In the genomic region with DNA sequence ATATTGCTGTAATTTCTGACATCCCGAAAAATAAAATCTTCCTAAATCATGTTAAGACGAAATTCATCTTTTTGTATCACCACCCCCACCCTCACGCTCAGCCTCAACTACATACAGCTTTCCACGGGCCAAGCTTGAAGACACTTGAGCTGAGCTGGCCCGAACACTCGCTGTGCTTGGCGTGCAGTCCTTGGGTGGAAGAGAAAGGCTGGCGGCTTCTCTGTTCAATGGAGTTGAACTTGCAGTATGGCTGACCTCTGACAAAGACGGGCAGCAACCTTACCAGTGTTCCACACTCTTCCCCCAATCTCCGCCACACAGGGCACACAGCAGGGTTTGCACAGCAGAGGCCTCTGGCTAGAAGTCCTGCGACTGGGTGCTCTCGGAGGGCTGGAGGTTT, we compare ENCODE assay signal across 15 mouse cellular contexts. TPM values are rescaled to one million over a fixed set of nuclear protein-coding genes. Genes with fewer than 3 reads are reported as not detected.
DNase-seq lines count a peak whose midpoint lies in the region; ATAC-seq and TF ChIP-seq lines count a peak whose summit lies in the region.
"Had no signal": no experiment of that assay in that cellular context is flagged by ENCODE, and none has a peak within 500 bp of the region (broad histone marks: within the 10 kb centered on the region; RNA-seq: fewer than 3 reads in every experiment).

No protein-coding gene starts in this region.

- ATAC-seq in forebrain, embryonic 12.5 days (ENCODE audit: low FRiP score): no peak
- no peak for ATAC-seq in forebrain, postnatal 0 days
- no peak for ATAC-seq in hindbrain, postnatal 0 days
- no peak for ATAC-seq in neural tube, embryonic 13.5 days (ENCODE audit: low read depth)
- ATAC-seq in neural tube, embryonic 15.5 days (ENCODE audit: low FRiP score): no peak
- ATAC-seq: forebrain, embryonic 14.5 days had no signal

- no peak for DNase-seq in forebrain, postnatal 0 days
- no peak for DNase-seq in hindbrain, postnatal 0 days (ENCODE audit: low spot score)
- DNase-seq in hindbrain, embryonic 10.5 days (ENCODE audit: low spot score): no peak
- DNase-seq in left cerebral cortex, postnatal 4 days: peak; percentile 37
- DNase-seq in left cerebral cortex, postnatal 36 days (ENCODE audit: low spot score in 2 of 2): no peak
- DNase-seq: cerebellum, adult 11 months; cerebellum, adult 8-10 months; cerebellum, postnatal 36 days; gastrocnemius, postnatal 14 days had no signal

- H3K36me3 ChIP-seq in forebrain, embryonic 12.5 days (replicated peaks): peaks cover 71% of the 10 kb centered on the region
- peaks cover 44% of the 10 kb centered on the region for H3K36me3 ChIP-seq in forebrain, postnatal 0 days (ENCODE audit: insufficient read depth)
- H3K36me3 ChIP-seq in hindbrain, postnatal 0 days (ENCODE audit: insufficient read depth, low read length): peaks cover 27% of the 10 kb centered on the region
- H3K36me3 ChIP-seq in hindbrain, embryonic 10.5 days: peaks cover 93% of the 10 kb centered on the region
- H3K36me3 ChIP-seq in neural tube, embryonic 13.5 days: peaks cover 59% of the 10 kb centered on the region
- H3K36me3 ChIP-seq in neural tube, embryonic 15.5 days: peaks cover 46% of the 10 kb centered on the region

- intact Hi-C loops in left cerebral cortex, postnatal 4 days (cut with DNase I): no loop called here
- intact Hi-C loops in left cerebral cortex, postnatal 36 days (cut with DNase I): no loop called here

- 88% methylated on average over 12 of the region's 12 CpGs for WGBS in forebrain, embryonic 12.5 days
- WGBS in forebrain, postnatal 0 days: 84% methylated on average over 12 of the region's 12 CpGs
- WGBS in hindbrain, postnatal 0 days: 76% methylated on average over 12 of the region's 12 CpGs
- WGBS in hindbrain, embryonic 10.5 days: 93% methylated on average over 12 of the region's 12 CpGs
- 92% methylated on average over 12 of the region's 12 CpGs for WGBS in neural tube, embryonic 13.5 days
- 89% methylated on average over 12 of the region's 12 CpGs for WGBS in neural tube, embryonic 15.5 days

- no peaks in the 10 kb centered on the region for H3K9me3 ChIP-seq in forebrain, embryonic 12.5 days
- H3K9me3 ChIP-seq in forebrain, postnatal 0 days (ENCODE audit: low read length): no peaks in the 10 kb centered on the region
- no peaks in the 10 kb centered on the region for H3K9me3 ChIP-seq in hindbrain, postnatal 0 days (ENCODE audit: low read length)
- no peaks in the 10 kb centered on the region for H3K9me3 ChIP-seq in hindbrain, embryonic 10.5 days
- H3K9me3 ChIP-seq in neural tube, embryonic 13.5 days: no peaks in the 10 kb centered on the region
- no peaks in the 10 kb centered on the region for H3K9me3 ChIP-seq in neural tube, embryonic 15.5 days (replicated peaks)
- H3K9me3 ChIP-seq: embryonic facial prominence, embryonic 13.5 days; heart, embryonic 12.5 days had no signal

- no peaks in the 10 kb centered on the region for H3K4me1 ChIP-seq in forebrain, embryonic 12.5 days
- no peaks in the 10 kb centered on the region for H3K4me1 ChIP-seq in forebrain, postnatal 0 days (ENCODE audit: insufficient read depth)
- no peaks in the 10 kb centered on the region for H3K4me1 ChIP-seq in hindbrain, postnatal 0 days (ENCODE audit: insufficient read depth, low read length)
- peaks cover 24% of the 10 kb centered on the region for H3K4me1 ChIP-seq in hindbrain, embryonic 10.5 days (replicated peaks)
- H3K4me1 ChIP-seq in neural tube, embryonic 13.5 days (replicated peaks): peaks cover 13% of the 10 kb centered on the region
- no peaks in the 10 kb centered on the region for H3K4me1 ChIP-seq in neural tube, embryonic 15.5 days

- no peak overlapping the region for H3K9ac ChIP-seq in forebrain, embryonic 12.5 days
- no peak overlapping the region for H3K9ac ChIP-seq in forebrain, postnatal 0 days
- H3K9ac ChIP-seq in hindbrain, postnatal 0 days (replicated peaks; ENCODE audit: low read length): no peak overlapping the region
- H3K9ac ChIP-seq in neural tube, embryonic 13.5 days: no peak overlapping the region
- no peak overlapping the region for H3K9ac ChIP-seq in neural tube, embryonic 15.5 days (replicated peaks)
- H3K9ac ChIP-seq: embryonic facial prominence, embryonic 13.5 days; heart, embryonic 12.5 days had no signal

- H3K4me2 ChIP-seq in forebrain, embryonic 12.5 days: no peak overlapping the region
- no peak overlapping the region for H3K4me2 ChIP-seq in forebrain, postnatal 0 days (ENCODE audit: low read depth)
- no peak overlapping the region for H3K4me2 ChIP-seq in hindbrain, postnatal 0 days (ENCODE audit: low read depth, low read length)
- H3K4me2 ChIP-seq in neural tube, embryonic 13.5 days: no peak overlapping the region
- H3K4me2 ChIP-seq in neural tube, embryonic 15.5 days: no peak overlapping the region
- H3K4me2 ChIP-seq: embryonic facial prominence, embryonic 13.5 days; heart, embryonic 12.5 days had no signal

- no peak overlapping the region for H3K4me3 ChIP-seq in forebrain, embryonic 12.5 days (replicated peaks)
- H3K4me3 ChIP-seq in forebrain, postnatal 0 days (ENCODE audit: low read depth, low read length): no peak overlapping the region
- no peak overlapping the region for H3K4me3 ChIP-seq in hindbrain, postnatal 0 days (ENCODE audit: low read length)
- H3K4me3 ChIP-seq in hindbrain, embryonic 10.5 days: no peak overlapping the region
- H3K4me3 ChIP-seq in neural tube, embryonic 13.5 days: no peak overlapping the region
- no peak overlapping the region for H3K4me3 ChIP-seq in neural tube, embryonic 15.5 days (replicated peaks)
- H3K4me3 ChIP-seq: embryonic facial prominence, embryonic 13.5 days; heart, embryonic 12.5 days had no signal

- no peak for TF ChIP-seq CTCF in forebrain, postnatal 0 days (IDR thresholded peaks at IDR 0.05; ENCODE audit: low read depth)
- TF ChIP-seq CTCF in hindbrain, postnatal 0 days (IDR thresholded peaks at IDR 0.05; ENCODE audit: low read depth): no peak

- peak overlapping the region; percentile 32; the same call in 1 of the 2 replicates for H3K27ac ChIP-seq in forebrain, embryonic 12.5 days
- H3K27ac ChIP-seq in forebrain, postnatal 0 days (ENCODE audit: low read depth, low read length): no peak overlapping the region
- H3K27ac ChIP-seq in hindbrain, postnatal 0 days: peak overlapping the region; percentile 48; the same call in 1 of the 2 replicates
- no peak overlapping the region for H3K27ac ChIP-seq in hindbrain, embryonic 10.5 days
- peak overlapping the region; percentile 23; the same call in 1 of the 2 replicates for H3K27ac ChIP-seq in neural tube, embryonic 13.5 days (replicated peaks)
- H3K27ac ChIP-seq in neural tube, embryonic 15.5 days (replicated peaks): no peak overlapping the region
- H3K27ac ChIP-seq: embryonic facial prominence, embryonic 13.5 days had no signal

- no peaks in the 10 kb centered on the region for H3K27me3 ChIP-seq in forebrain, embryonic 12.5 days
- H3K27me3 ChIP-seq in forebrain, postnatal 0 days (ENCODE audit: insufficient read depth, low read length): no peaks in the 10 kb centered on the region
- no peaks in the 10 kb centered on the region for H3K27me3 ChIP-seq in hindbrain, postnatal 0 days (ENCODE audit: insufficient read depth, low read length)
- H3K27me3 ChIP-seq in hindbrain, embryonic 10.5 days (ENCODE audit: insufficient read depth, poor library complexity, severe bottlenecking): no peaks in the 10 kb centered on the region
- H3K27me3 ChIP-seq in neural tube, embryonic 13.5 days: no peaks in the 10 kb centered on the region
- H3K27me3 ChIP-seq in neural tube, embryonic 15.5 days (replicated peaks): no peaks in the 10 kb centered on the region
- H3K27me3 ChIP-seq: embryonic facial prominence, embryonic 13.5 days; heart, embryonic 12.5 days had no signal

RNA-seq across cellular contexts. Expression of a gene that starts 7.8 kb away (rescaled TPM):
- polyA plus RNA-seq in forebrain, embryonic 12.5 days (2016; fragmentation: Nextera tagmentation; extraction: Ambion mirVana): 83.2 and 84.8 TPM in 2 replicates
- 2.6 and 5.3 TPM in 2 replicates for total RNA-seq in forebrain, postnatal 0 days (2014; rRNA removed)
- 9.6 and 10.7 TPM in 2 replicates for polyA plus RNA-seq in forebrain, postnatal 0 days (2015; fragmentation: Nextera tagmentation; extraction: Ambion mirVana)
- total RNA-seq in hindbrain, postnatal 0 days (2014; rRNA removed): 2.8 and 12.3 TPM in 2 replicates
- 17.2 and 20.6 TPM in 2 replicates for polyA plus RNA-seq in hindbrain, postnatal 0 days (2015; fragmentation: Nextera tagmentation; extraction: Ambion mirVana)
- polyA plus RNA-seq in hindbrain, embryonic 10.5 days (2016; fragmentation: Nextera tagmentation; extraction: Ambion mirVana): 138 and 165 TPM in 2 replicates
- total RNA-seq in left cerebral cortex, postnatal 4 days (2021): 1 to 10 TPM; 4.8 to 5.7 TPM
- 1 to 10 TPM in 1 of 2 experiments, under 1 TPM in 1; 0.74 to 1.8 TPM for total RNA-seq in left cerebral cortex, postnatal 36 days (2021)
- 20.1 and 21.5 TPM in 2 replicates for polyA plus RNA-seq in neural tube, embryonic 13.5 days (2015; fragmentation: Nextera tagmentation; extraction: Ambion mirVana)
- 15.9 and 38.9 TPM in 2 replicates for polyA plus RNA-seq in neural tube, embryonic 15.5 days (2015; fragmentation: Nextera tagmentation; extraction: Ambion mirVana)

Comparison
In these comparisons a context has a peak if more than half of its experiments do, and no peak if none do; other contexts are left out.
1. H3K27ac ChIP-seq: peak in forebrain, embryonic 12.5 days (single experiment), hindbrain, postnatal 0 days (single experiment) and neural tube, embryonic 13.5 days (single experiment); none in forebrain, postnatal 0 days (single experiment), hindbrain, embryonic 10.5 days (single experiment) and neural tube, embryonic 15.5 days (single experiment).